ENCODE assay signal across 15 mouse cellular contexts in genomic region chr4:13150639-13151038, GRCm38 (mm10).
"Had no signal": no experiment of that assay in that cellular context is flagged by ENCODE, and none has a peak within 500 bp of the region (broad histone marks: within the 10 kb centered on the region; RNA-seq: fewer than 3 reads in every experiment).

No protein-coding gene starts in this region.

- H3K9me3 ChIP-seq: neural tube, embryonic 15.5 days; stomach, embryonic 15.5 days had no signal

- H3K9ac ChIP-seq: neural tube, embryonic 15.5 days; stomach, embryonic 15.5 days had no signal

- H3K4me2 ChIP-seq: neural tube, embryonic 15.5 days; stomach, embryonic 15.5 days had no signal

- H3K27ac ChIP-seq: neural tube, embryonic 15.5 days; stomach, embryonic 15.5 days; stomach, postnatal 0 days had no signal

- H3K4me3 ChIP-seq: neural tube, embryonic 15.5 days; stomach, embryonic 15.5 days had no signal

- H3K4me1 ChIP-seq: stomach, embryonic 15.5 days had no signal

- H3K27me3 ChIP-seq: neural tube, embryonic 15.5 days; stomach, embryonic 15.5 days had no signal

- DNase-seq: retina, postnatal 1 day; right cerebral cortex, adult 18-20 months; right cerebral cortex, postnatal 14 days; right cerebral cortex, postnatal 25 days; right cerebral cortex, postnatal 4 days; spleen, adult 18-20 months; thymus, adult 18-20 months; thymus, adult 2 months; thymus, postnatal 14 days; thymus, postnatal 25 days; thymus, postnatal 36 days; thymus, postnatal 4 days had no signal

- H3K36me3 ChIP-seq: neural tube, embryonic 15.5 days; stomach, embryonic 15.5 days had no signal
